Mouse (Mus musculus) limb, embryonic 14.5 days (tissue): ENCODE results near the gene 1700012B07Rik. TPM values are rescaled to one million over a fixed set of nuclear protein-coding genes. Genes with fewer than 3 reads are reported as not detected.

ENCODE experiments used
- ATAC-seq: fragments of 200-750 bp; cut with Nextera tagmentation; 2 replicates; pipeline ENCODE4 v1.8.0; 2017; ENCODE audit warnings: low read depth, moderate number of reproducible peaks, moderate TSS enrichment; ENCODE audit not compliant: low FRiP score
- DNase-seq: peaks from one replicate; pipeline ENCODE4 v3.0.0-alpha.2; 2015; ENCODE audit warnings: low spot score
- H3K27ac ChIP-seq: fragments of 300-500 bp; sonication (generic); replicated peaks from 2 replicates; pipeline ENCODE4 v1.5.1; 2014; ENCODE audit warnings: low read depth, mild to moderate bottlenecking, low read length, moderate library complexity, mixed read lengths
- H3K27me3 ChIP-seq: fragments of 300-500 bp; sonication (generic); 2 replicates; pipeline ENCODE4 v1.6.1; 2014; ENCODE audit warnings: low read length, mixed read lengths; ENCODE audit not compliant: control insufficient read depth, insufficient read depth
- H3K36me3 ChIP-seq: fragments of 300-500 bp; sonication (generic); 2 replicates; pipeline ENCODE4 v1.6.1; 2014; ENCODE audit warnings: mild to moderate bottlenecking, low read length, moderate library complexity, mixed read lengths; ENCODE audit not compliant: control insufficient read depth, insufficient read depth
- H3K4me1 ChIP-seq: fragments of 300-500 bp; sonication (generic); 2 replicates; pipeline ENCODE4 v1.6.1; 2014; ENCODE audit warnings: antibody characterized with exemption, low read length, mixed read lengths; ENCODE audit not compliant: control insufficient read depth, insufficient read depth
- H3K4me2 ChIP-seq: fragments of 300-500 bp; sonication (generic); replicated peaks from 2 replicates; pipeline ENCODE4 v1.6.1; 2014; ENCODE audit warnings: low read depth, mild to moderate bottlenecking, low read length, moderate library complexity; ENCODE audit not compliant: severe bottlenecking
- H3K4me3 ChIP-seq: fragments of 300-500 bp; sonication (generic); replicated peaks from 2 replicates; pipeline ENCODE4 v1.5.1; 2014; ENCODE audit warnings: low read length
- H3K9ac ChIP-seq: fragments of 300-500 bp; sonication (generic); 2 replicates; pipeline ENCODE4 v1.6.1; 2014; ENCODE audit warnings: mild to moderate bottlenecking, low read depth, low read length, moderate library complexity; ENCODE audit not compliant: severe bottlenecking
- H3K9me3 ChIP-seq: fragments of 300-500 bp; sonication (generic); 2 replicates; pipeline ENCODE4 v1.6.1; 2016; ENCODE audit warnings: low read length; ENCODE audit not compliant: control insufficient read depth
- POLR2A ChIP-seq: fragments of 200-500 bp; IDR thresholded peaks from 2 replicates; pipeline ENCODE4 v1.8.0; 2012; ENCODE audit warnings: inconsistent platforms, mild to moderate bottlenecking, moderate library complexity, borderline replicate concordance; ENCODE audit not compliant: insufficient read depth, insufficient read length; ENCODE audit errors: extremely low read depth
- WGBS: fragments of 180-500 bp; shearing (Covaris S2); extraction: QIAGEN DNeasy Blood & Tissue Kit; methylation state at CpG from one replicate; pipeline ENCODE4 v1.1.7; 2014; 5-methylcytosine and 5-hydroxymethylcytosine counted together
- polyA plus RNA-seq, 2 experiments: library from polyadenylated mRNA; depleted of rRNA in 1 of 2; stranded (reverse) in 1 of 2; unstranded in 1 of 2; fragments of >200 nt; fragmentation: Nextera tagmentation in 1 of 2; extraction: Ambion mirVana in 1 of 2; gene quantifications; 2 replicates each; pipeline versions ENCODE4 v1.2.1 to v1.2.3; 2012 to 2014

1700012B07Rik gene
- polyA plus RNA-seq, 2 experiments: not detected

GRCm38 (mm10) chr11:109797531-109797930 lies 30.3 kb downstream of the 1700012B07Rik start:
- Histone ChIP-seq H3K4me1 (no peaks in the 10 kb centered on the region), H3K27ac (no peak overlapping the region), H3K9me3 (no peaks in the 10 kb centered on the region), H3K36me3 (no peaks in the 10 kb centered on the region), H3K27me3 (no peaks in the 10 kb centered on the region), H3K4me3 (no peak overlapping the region), H3K4me2 (no peak overlapping the region), H3K9ac (no peak overlapping the region)
- TF ChIP-seq POLR2A: no peak
- DNase-seq (no peak), ATAC-seq (no peak)
- 82% methylated on average over 6 of the region's 6 CpGs for WGBS

- ATAC-seq (no peak), DNase-seq (no peak)
- Histone ChIP-seq H3K4me1 (no peaks in the 10 kb centered on the region), H3K4me2 (no peak overlapping the region), H3K9ac (no peak overlapping the region), H3K9me3 (no peaks in the 10 kb centered on the region), H3K36me3 (no peaks in the 10 kb centered on the region), H3K27ac (no peak overlapping the region), H3K4me3 (no peak overlapping the region), H3K27me3 (no peaks in the 10 kb centered on the region)
- no peak for TF ChIP-seq POLR2A
- WGBS: 67% methylated on average over 2 of the region's 2 CpGs
Measured at GRCm38 (mm10) chr11:109795536-109795935, 32.3 kb downstream of the 1700012B07Rik start.

GRCm38 (mm10) chr11:109793578-109793977 lies 34.3 kb downstream of the 1700012B07Rik start:
- no peak overlapping the region for H3K4me2 ChIP-seq
- DNase-seq (no peak), ATAC-seq (no peak)
- H3K36me3 ChIP-seq: no peaks in the 10 kb centered on the region
- no peak overlapping the region for H3K27ac ChIP-seq
- WGBS: 89% methylated on average over 4 of the region's 4 CpGs
- H3K9me3 ChIP-seq: no peaks in the 10 kb centered on the region
- TF ChIP-seq POLR2A: no peak
- no peak overlapping the region for H3K9ac ChIP-seq
- H3K4me3 ChIP-seq: no peak overlapping the region
- H3K27me3 ChIP-seq: no peaks in the 10 kb centered on the region
- no peaks in the 10 kb centered on the region for H3K4me1 ChIP-seq

GRCm38 (mm10) chr11:109792401-109792997 lies 35.3 kb downstream of the 1700012B07Rik start:
- no peak overlapping the region for H3K27ac ChIP-seq
- no peaks in the 10 kb centered on the region for H3K27me3 ChIP-seq
- no peak overlapping the region for H3K4me2 ChIP-seq
- no peaks in the 10 kb centered on the region for H3K4me1 ChIP-seq
- H3K9ac ChIP-seq: no peak overlapping the region
- WGBS: 88% methylated on average over 13 of the region's 13 CpGs
- TF ChIP-seq POLR2A: no peak
- no peak overlapping the region for H3K4me3 ChIP-seq
- ATAC-seq (no peak), DNase-seq (no peak)
- H3K9me3 ChIP-seq: no peaks in the 10 kb centered on the region
- H3K36me3 ChIP-seq: no peaks in the 10 kb centered on the region

- no peaks in the 10 kb centered on the region for H3K27me3 ChIP-seq
- TF ChIP-seq POLR2A: no peak
- no peak for ATAC-seq
- WGBS: 90% methylated on average over 2 of the region's 2 CpGs
- H3K27ac ChIP-seq: no peak overlapping the region
- DNase-seq: no peak
- H3K36me3 ChIP-seq: no peaks in the 10 kb centered on the region
- H3K9me3 ChIP-seq: no peaks in the 10 kb centered on the region
- no peak overlapping the region for H3K4me3 ChIP-seq
- H3K9ac ChIP-seq: no peak overlapping the region
- no peaks in the 10 kb centered on the region for H3K4me1 ChIP-seq
- no peak overlapping the region for H3K4me2 ChIP-seq
Measured at GRCm38 (mm10) chr11:109791965-109792364, 35.9 kb downstream of the 1700012B07Rik start.
